Mouse (Mus musculus): Measurements from ENCODE around the gene Barx2. TPM values are rescaled to one million over a fixed set of nuclear protein-coding genes. Genes with fewer than 3 reads are reported as not detected.
A peak's percentile ranks its signal among the peaks of the same experiment; 100 is the strongest.

Gene Barx2
- polyA plus RNA-seq, 1 experiment from 2014 or later = 0.08 TPM

GRCm38 (mm10) chr9:31925830-31926624 is 12.8 kb upstream of the Barx2 start:
- Histone ChIP-seq H3K4me2 (ENCODE audit: low read length) (peak overlapping the region; percentile 36), H3K36me3 (ENCODE audit: insufficient read depth, low read length) (no peaks in the 10 kb centered on the region), H3K4me1 (replicated peaks; ENCODE audit: insufficient read depth, low read length) (no peaks in the 10 kb centered on the region; the same call in 1 of the 2 replicates), H3K27ac (peak overlapping the region; percentile 48; the same call in 1 of the 2 replicates), H3K9me3 (replicated peaks; ENCODE audit: low read length) (no peaks in the 10 kb centered on the region), H3K27me3 (ENCODE audit: insufficient read depth, low read length) (no peaks in the 10 kb centered on the region), H3K4me3 (replicated peaks; ENCODE audit: low read depth, low read length) (no peak overlapping the region), H3K9ac (ENCODE audit: low read depth, low read length) (no peak overlapping the region)
- WGBS = 17% methylated on average over 22 of the region's 22 CpGs
- DNase-seq (ENCODE audit: low spot score) = peak; percentile 94
- TF ChIP-seq CTCF (IDR thresholded peaks at IDR 0.05; ENCODE audit: low read depth) = peak; percentile 100
- peak; percentile 80 for ATAC-seq (replicated peaks; ENCODE audit: low FRiP score, low read depth)

DNA sequence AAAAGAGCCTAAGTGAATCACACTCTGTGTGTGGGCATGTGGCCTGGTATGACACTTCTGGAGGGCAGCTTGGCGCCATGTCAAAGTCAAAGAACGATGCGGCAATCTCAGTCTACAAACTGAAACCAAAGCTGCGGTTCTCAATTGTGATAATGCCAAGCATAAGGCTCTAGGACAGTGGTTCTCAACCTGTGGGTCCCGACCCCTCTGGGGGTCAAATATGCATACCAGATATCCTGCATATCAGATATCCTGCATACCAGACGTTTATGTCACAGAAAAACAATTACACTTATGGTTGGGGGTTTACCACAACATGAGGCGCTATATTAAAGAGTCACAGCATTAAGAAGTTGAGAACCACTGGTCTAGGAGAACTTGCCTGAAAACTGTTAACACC is 10.3 kb upstream of the Barx2 start:
- H3K27me3 ChIP-seq (ENCODE audit: insufficient read depth, low read length) = peaks cover 4% of the 10 kb centered on the region
- no peak overlapping the region for H3K9ac ChIP-seq (ENCODE audit: low read depth, low read length)
- ATAC-seq (replicated peaks; ENCODE audit: low FRiP score, low read depth) = no peak
- H3K4me1 ChIP-seq (replicated peaks; ENCODE audit: insufficient read depth, low read length) = no peaks in the 10 kb centered on the region; the same call in 1 of the 2 replicates
- H3K4me2 ChIP-seq (ENCODE audit: low read length) = no peak overlapping the region
- H3K4me3 ChIP-seq (replicated peaks; ENCODE audit: low read depth, low read length) = no peak overlapping the region
- TF ChIP-seq CTCF (IDR thresholded peaks at IDR 0.05; ENCODE audit: low read depth) = no peak
- no peaks in the 10 kb centered on the region for H3K36me3 ChIP-seq (ENCODE audit: insufficient read depth, low read length)
- 78% methylated on average over 7 of the region's 7 CpGs for WGBS
- DNase-seq (ENCODE audit: low spot score) = no peak
- no peak overlapping the region for H3K27ac ChIP-seq
- no peaks in the 10 kb centered on the region for H3K9me3 ChIP-seq (replicated peaks; ENCODE audit: low read length)

GRCm38 (mm10) chr9:31919802-31920201 is 6.5 kb upstream of the Barx2 start:
- ATAC-seq (replicated peaks; ENCODE audit: low FRiP score, low read depth) (no peak), DNase-seq (ENCODE audit: low spot score) (no peak)
- H3K4me1 ChIP-seq (replicated peaks; ENCODE audit: insufficient read depth, low read length) = peaks cover 3% of the 10 kb centered on the region; the same call in 1 of the 2 replicates
- H3K36me3 ChIP-seq (ENCODE audit: insufficient read depth, low read length) = no peaks in the 10 kb centered on the region
- 12% methylated on average over 1 of the region's 1 CpGs for WGBS
- peaks cover 35% of the 10 kb centered on the region for H3K27me3 ChIP-seq (ENCODE audit: insufficient read depth, low read length)
- no peak for TF ChIP-seq CTCF (IDR thresholded peaks at IDR 0.05; ENCODE audit: low read depth)
- H3K9ac ChIP-seq (ENCODE audit: low read depth, low read length) = no peak overlapping the region
- H3K9me3 ChIP-seq (replicated peaks; ENCODE audit: low read length) = no peaks in the 10 kb centered on the region
- no peak overlapping the region for H3K4me3 ChIP-seq (replicated peaks; ENCODE audit: low read depth, low read length)
- H3K27ac ChIP-seq = no peak overlapping the region
- H3K4me2 ChIP-seq (ENCODE audit: low read length) = no peak overlapping the region

- H3K4me3 ChIP-seq (replicated peaks; ENCODE audit: low read depth, low read length) = no peak overlapping the region
- H3K9me3 ChIP-seq (replicated peaks; ENCODE audit: low read length) = no peaks in the 10 kb centered on the region
- no peaks in the 10 kb centered on the region for H3K36me3 ChIP-seq (ENCODE audit: insufficient read depth, low read length)
- no peak for TF ChIP-seq CTCF (IDR thresholded peaks at IDR 0.05; ENCODE audit: low read depth)
- peaks cover 65% of the 10 kb centered on the region for H3K27me3 ChIP-seq (ENCODE audit: insufficient read depth, low read length)
- DNase-seq (ENCODE audit: low spot score) (no peak), ATAC-seq (replicated peaks; ENCODE audit: low FRiP score, low read depth) (no peak)
- WGBS = 6% methylated on average over 9 of the region's 9 CpGs
- H3K27ac ChIP-seq = no peak overlapping the region
- H3K9ac ChIP-seq (ENCODE audit: low read depth, low read length) = no peak overlapping the region
- H3K4me1 ChIP-seq (replicated peaks; ENCODE audit: insufficient read depth, low read length) = peaks cover 12% of the 10 kb centered on the region
- no peak overlapping the region for H3K4me2 ChIP-seq (ENCODE audit: low read length)
Observed at GRCm38 (mm10) chr9:31916421-31916820, 3.2 kb upstream of the Barx2 start.

DNA sequence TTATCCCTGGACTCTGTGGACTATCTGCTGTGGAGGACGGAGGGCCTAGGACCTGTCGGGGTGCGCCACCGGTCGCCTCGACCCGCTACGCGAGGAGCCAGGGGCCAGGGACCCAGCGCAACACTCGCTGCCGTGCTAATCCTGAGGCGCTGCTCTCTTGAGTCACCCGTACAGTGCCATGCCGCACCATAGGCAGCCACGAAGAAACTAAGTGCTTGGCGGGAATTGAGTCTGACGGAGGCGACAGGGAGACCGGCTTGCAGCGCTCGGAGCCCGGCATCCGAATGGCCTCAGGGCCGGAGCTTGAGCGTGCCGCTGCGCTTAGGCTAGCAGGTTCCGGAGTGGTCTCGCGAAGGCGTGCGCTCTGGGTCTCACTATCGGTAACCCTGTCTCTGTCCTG is 1.6 kb upstream of the Barx2 start:
- peaks cover 77% of the 10 kb centered on the region for H3K27me3 ChIP-seq (ENCODE audit: insufficient read depth, low read length)
- no peak overlapping the region for H3K27ac ChIP-seq
- ATAC-seq (replicated peaks; ENCODE audit: low FRiP score, low read depth) (no peak), DNase-seq (ENCODE audit: low spot score) (no peak)
- WGBS = under 1% methylated on average over 34 of the region's 34 CpGs
- H3K9me3 ChIP-seq (replicated peaks; ENCODE audit: low read length) = no peaks in the 10 kb centered on the region
- peaks cover 12% of the 10 kb centered on the region for H3K4me1 ChIP-seq (replicated peaks; ENCODE audit: insufficient read depth, low read length)
- H3K36me3 ChIP-seq (ENCODE audit: insufficient read depth, low read length) = no peaks in the 10 kb centered on the region
- TF ChIP-seq CTCF (IDR thresholded peaks at IDR 0.05; ENCODE audit: low read depth) = no peak
- H3K4me3 ChIP-seq (replicated peaks; ENCODE audit: low read depth, low read length) = peak overlapping the region; percentile 10
- no peak overlapping the region for H3K9ac ChIP-seq (ENCODE audit: low read depth, low read length)
- H3K4me2 ChIP-seq (ENCODE audit: low read length) = peak overlapping the region; percentile 96

DNA sequence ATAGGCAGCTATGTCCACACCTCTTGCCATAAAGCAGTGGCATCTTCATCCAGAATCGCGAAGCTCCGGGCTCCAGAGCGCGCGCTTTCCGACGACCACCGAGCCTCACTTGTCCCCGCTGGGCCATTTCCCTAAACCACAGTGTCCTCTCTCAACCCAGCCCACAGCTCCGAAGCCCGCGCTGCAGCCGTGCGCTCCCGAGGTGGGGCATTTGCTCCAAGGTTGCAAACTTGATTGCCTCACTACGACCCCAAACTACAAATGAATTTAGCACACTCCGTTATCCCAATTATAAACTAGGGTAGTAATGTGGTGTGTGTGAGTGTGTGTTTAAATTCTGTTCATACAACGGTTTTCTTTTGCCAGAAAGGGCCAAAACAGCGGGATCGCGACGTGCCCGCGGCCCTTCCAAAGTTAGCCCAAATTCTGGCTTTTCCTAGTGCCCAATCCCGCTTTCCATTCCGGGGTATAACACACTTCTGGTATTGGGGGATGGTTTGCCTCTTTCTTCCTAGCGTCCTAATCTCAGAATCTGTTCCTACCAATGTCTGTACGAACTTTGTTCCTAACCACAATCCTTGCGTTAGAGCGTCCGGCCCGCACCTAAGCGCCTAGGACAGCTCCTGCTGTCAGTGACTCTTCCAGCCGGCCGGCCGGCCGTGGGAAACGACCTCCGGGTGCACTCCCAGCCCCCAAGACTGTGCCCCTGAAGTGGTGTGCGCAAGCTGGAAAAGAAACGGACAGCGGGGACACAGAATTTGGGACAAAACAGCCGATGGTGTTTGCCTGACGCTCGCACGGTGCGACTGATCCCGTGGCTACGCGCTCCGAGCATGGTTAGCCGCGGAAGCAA is 703 bp upstream of the Barx2 start:
- no peak overlapping the region for H3K9ac ChIP-seq (ENCODE audit: low read depth, low read length)

More for the DNA sequence above, 703 bp upstream of the Barx2 start:
- TF ChIP-seq CTCF (IDR thresholded peaks at IDR 0.05; ENCODE audit: low read depth) = no peak
- Histone ChIP-seq H3K4me1 (replicated peaks; ENCODE audit: insufficient read depth, low read length) (peaks cover 12% of the 10 kb centered on the region), H3K9me3 (replicated peaks; ENCODE audit: low read length) (no peaks in the 10 kb centered on the region), H3K27ac (no peak overlapping the region), H3K4me2 (ENCODE audit: low read length) (peak overlapping the region; percentile 96), H3K4me3 (replicated peaks; ENCODE audit: low read depth, low read length) (peak overlapping the region; percentile 51), H3K36me3 (ENCODE audit: insufficient read depth, low read length) (no peaks in the 10 kb centered on the region), H3K27me3 (ENCODE audit: insufficient read depth, low read length) (peaks cover 77% of the 10 kb centered on the region)
- WGBS = under 1% methylated on average over 54 of the region's 54 CpGs
- ATAC-seq (replicated peaks; ENCODE audit: low FRiP score, low read depth) (no peak; the same call in 1 of the 2 replicates), DNase-seq (ENCODE audit: low spot score) (no peak)

Data from kidney, postnatal 0 days (tissue).